In genomic region chr6:100628223-100628622, GRCm38 (mm10) we compare ENCODE assay signal across 22 mouse cellular contexts.
"Had no signal": no experiment of that assay in that cellular context is flagged by ENCODE, and none has a peak within 500 bp of the region (broad histone marks: within the 10 kb centered on the region; RNA-seq: fewer than 3 reads in every experiment).

No protein-coding gene starts in this region.

- H3K4me1 ChIP-seq: kidney, embryonic 15.5 days; limb, embryonic 10.5 days; limb, embryonic 13.5 days; midbrain, embryonic 12.5 days; midbrain, embryonic 15.5 days; neural tube, embryonic 13.5 days had no signal

- H3K9ac ChIP-seq: kidney, embryonic 15.5 days; limb, embryonic 13.5 days; lung, embryonic 15.5 days; midbrain, embryonic 12.5 days; midbrain, embryonic 15.5 days; neural tube, embryonic 13.5 days had no signal

- H3K27me3 ChIP-seq: kidney, embryonic 15.5 days; limb, embryonic 13.5 days; lung, embryonic 15.5 days; midbrain, embryonic 12.5 days; midbrain, embryonic 15.5 days; neural tube, embryonic 13.5 days had no signal

- H3K36me3 ChIP-seq: lung, embryonic 15.5 days; midbrain, embryonic 15.5 days had no signal

- DNase-seq: kidney, adult 18-20 months; kidney, postnatal 10 days; kidney, postnatal 36 days; layer of hippocampus, postnatal 36 days; lung, adult 18-20 months; lung, postnatal 10 days; lung, postnatal 36 days; retina, postnatal 1 day; right cerebral cortex, postnatal 25 days; thymus, adult 18-20 months; thymus, postnatal 36 days had no signal

- ATAC-seq: inflammation-experienced regulatory T-cells, adult 6 months; intestine, embryonic 16.5 days; midbrain, embryonic 15.5 days had no signal

- H3K9me3 ChIP-seq: kidney, embryonic 15.5 days; limb, embryonic 10.5 days; lung, embryonic 15.5 days; midbrain, embryonic 12.5 days; midbrain, embryonic 15.5 days; neural tube, embryonic 13.5 days had no signal

- H3K4me3 ChIP-seq: kidney, embryonic 15.5 days; left cerebral cortex, adult 2 months; limb, embryonic 10.5 days; limb, embryonic 13.5 days; lung, embryonic 15.5 days; midbrain, embryonic 12.5 days; midbrain, embryonic 15.5 days; myocyte; neural tube, embryonic 13.5 days had no signal

- H3K4me2 ChIP-seq: kidney, embryonic 15.5 days; limb, embryonic 13.5 days; lung, embryonic 15.5 days; midbrain, embryonic 12.5 days; midbrain, embryonic 15.5 days; neural tube, embryonic 13.5 days had no signal

- H3K27ac ChIP-seq: kidney, embryonic 15.5 days; left cerebral cortex, adult 2 months; limb, embryonic 10.5 days; limb, embryonic 13.5 days; lung, embryonic 15.5 days; midbrain, embryonic 12.5 days; midbrain, embryonic 15.5 days; neural tube, embryonic 13.5 days had no signal
